Mouse (Mus musculus) ovary, postnatal 10 days (tissue): ENCODE data around the gene Gna15.

ENCODE experiments used
- DNase-seq: peaks from one replicate; pipeline ENCODE4 v3.0.0; 2022; ENCODE audit warnings: low spot score

The Gna15 gene

GRCm38 (mm10) chr10:81467670-81468235 is 56.3 kb downstream of the Gna15 start:
- no peak for DNase-seq

DNA sequence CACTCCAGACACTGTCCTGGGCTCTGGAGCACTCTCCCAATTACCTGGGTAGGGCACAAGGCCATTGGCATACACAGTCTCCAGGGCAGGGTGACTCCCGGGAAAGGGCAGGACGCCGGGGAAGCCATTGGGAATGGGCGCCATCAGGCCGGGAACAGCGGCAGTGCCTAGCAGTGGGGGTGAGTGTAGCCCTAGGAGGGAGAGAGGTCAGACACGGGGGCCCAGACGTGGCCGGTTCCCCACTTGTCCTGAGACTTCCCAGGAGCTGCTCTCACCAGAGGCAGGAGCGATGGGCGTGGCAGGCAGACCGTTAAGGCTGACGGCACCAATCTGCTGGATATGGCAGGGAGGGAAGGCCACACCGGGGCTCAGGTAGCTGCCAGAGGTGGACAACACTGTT is 57.1 kb downstream of the Gna15 start:
- no peak for DNase-seq

- DNase-seq, result no peak
These were observed 58.0 kb downstream of the Gna15 start for GRCm38 (mm10) chr10:81466066-81466465.

DNA sequence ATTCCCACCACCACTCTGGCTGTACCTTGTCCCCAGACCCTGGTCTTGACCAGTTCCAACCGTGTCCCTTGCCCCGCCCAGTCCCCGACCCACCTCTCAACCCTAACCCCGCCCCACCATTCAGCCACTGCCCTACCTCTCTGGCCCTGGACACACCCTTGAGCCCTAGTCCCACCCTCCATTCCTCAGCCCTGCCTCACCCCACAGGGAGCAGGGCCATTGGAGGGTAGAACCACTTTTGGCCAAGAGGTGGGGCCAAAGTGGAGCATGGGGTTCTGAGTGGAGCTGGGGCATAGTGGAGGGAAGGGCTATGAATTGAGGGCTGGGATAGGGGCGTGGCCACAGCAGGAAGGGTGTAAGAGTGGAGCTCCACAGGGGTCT is 58.8 kb downstream of the Gna15 start:
- DNase-seq, result no peak

DNA sequence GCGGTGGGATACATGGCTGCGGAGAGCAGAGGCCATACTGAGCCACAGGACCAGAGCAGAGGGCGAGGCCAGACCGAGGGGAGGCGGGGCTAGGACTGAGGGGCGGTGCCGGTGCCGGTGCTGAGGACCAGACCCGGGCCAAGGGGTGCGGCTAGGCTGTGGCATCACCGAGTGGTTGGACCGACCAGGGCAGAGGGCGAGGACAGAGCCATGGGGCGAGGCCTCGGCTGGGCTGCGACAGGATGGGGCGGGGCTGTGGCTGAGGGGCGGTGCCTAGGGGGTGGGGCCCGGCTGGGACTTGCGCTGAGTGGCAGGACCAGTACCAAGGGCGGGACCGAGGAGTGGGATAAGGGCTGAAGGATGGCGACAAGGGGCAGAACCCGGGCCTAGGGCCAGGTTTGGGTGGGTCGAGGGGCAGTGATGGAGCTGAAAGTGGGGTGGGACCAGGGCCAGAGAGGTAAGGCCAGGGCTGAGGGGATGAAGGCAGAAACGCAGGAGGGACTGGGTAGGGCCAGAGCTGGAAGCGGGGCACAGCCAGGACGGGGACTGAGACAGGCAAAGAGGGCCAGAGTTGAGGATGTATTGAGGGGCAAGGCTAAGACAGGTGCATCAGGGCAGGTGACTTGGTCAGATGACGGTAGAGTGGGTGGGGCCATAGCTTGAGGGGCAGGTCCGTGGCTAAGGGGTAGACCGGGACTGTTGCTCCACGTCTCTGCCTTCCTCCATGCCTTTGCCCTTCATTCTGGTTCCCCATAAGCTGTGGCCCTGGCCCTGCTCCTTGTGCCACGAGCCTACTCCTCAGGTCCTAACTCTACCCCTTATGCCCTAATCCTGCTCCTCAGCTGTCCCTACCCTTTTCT is 59.4 kb downstream of the Gna15 start:
- no peak for DNase-seq

DNA sequence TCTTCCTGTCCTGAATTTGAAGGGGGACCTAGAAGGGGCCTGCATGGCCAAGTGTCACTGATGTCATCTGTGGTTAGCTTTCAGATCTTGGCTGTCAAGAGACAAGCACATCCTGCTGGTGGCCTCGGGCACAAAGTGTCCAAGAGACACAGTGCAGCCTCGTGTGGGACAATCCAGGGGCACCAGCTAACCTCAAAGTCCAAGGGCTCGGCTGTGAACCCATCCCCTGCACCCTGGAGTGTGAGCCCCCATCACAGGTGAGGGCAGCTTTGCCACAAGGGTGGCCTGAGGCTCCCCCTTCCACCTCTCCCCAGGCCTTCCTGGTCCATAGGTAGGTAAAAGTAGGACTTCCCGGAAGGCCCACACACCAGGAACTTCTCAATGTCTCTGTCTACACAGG is 60.5 kb downstream of the Gna15 start:
- DNase-seq, result no peak

DNA sequence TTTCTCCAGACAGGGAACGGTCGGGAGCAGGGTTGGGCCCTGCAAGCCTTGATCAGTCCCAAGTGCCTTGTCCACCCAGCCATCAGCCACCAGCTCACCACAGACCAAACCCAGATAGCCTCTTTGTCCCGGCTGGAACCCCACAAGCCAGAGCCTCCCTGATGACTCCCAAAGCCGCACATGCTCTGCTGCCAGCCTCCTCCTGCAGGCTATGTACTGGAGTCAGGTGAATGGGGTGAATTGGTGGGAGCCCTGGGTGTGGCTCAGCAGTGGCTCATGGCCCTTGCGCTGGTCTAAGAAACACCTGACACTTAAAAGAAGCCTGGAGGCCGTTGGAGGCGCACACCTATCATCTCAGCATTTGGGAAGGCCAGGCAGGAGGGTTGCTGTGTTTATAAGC is 61.1 kb downstream of the Gna15 start:
- no peak for DNase-seq

- no peak for DNase-seq
These were observed 61.6 kb downstream of the Gna15 start for GRCm38 (mm10) chr10:81462415-81462804.

DNA sequence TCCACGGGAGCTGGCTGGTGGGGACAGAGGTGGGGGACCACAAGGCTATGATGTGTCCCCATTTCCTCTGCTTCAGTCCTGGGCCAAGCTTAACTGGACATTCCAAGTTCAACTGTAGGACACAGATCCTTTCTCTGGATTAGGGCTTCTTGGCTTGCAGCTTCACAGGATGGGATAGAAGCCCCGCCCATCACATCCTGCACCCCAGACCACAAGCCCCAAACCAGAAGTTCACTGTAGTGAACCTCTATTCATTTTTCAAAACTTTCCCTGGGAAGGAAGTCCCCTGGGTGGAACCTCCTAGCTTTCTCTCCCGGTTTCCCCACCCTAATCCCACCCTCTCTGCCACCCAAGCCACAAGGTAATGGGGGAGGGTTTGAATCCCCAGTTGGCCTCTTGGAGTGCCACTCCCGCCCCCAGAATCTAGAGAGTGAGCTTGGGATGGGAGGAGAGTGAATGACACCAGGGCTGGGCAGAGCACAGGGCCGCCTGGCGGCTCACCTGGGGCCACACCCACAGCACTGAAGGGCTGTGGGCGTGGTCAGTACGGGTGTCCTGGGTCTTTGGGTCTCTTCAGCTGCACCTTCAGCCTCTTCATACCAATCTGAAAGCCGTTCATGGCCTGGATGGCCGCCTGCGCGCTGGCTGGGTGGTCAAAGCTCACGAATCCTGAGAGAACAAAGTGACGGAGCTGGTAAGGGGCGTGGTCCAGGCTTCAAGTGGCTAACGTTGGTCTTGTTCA is 62.2 kb downstream of the Gna15 start:
- no peak for DNase-seq

DNA sequence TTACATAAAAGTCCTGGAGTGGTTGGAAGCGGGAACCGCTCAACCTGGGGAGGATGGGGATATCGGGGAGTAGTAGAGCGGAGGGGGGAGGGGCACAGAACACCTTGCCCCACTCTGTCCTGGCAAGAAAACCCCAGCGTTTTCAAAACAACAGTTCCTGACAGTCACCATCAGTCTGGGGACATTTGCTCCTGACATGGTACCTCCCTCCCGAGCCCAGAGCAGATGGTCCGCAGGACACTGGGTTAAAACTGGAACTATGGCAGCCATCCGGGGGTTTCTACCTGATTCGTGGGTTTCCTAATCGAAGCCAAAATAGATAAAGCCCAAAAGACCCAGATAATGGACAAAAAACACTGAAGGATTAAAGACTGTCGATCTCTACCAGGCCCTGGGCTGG is 63.1 kb downstream of the Gna15 start:
- DNase-seq, result no peak

- no peak for DNase-seq
These were observed 63.6 kb downstream of the Gna15 start for GRCm38 (mm10) chr10:81460471-81460870.

GRCm38 (mm10) chr10:81459399-81459798 is 64.6 kb downstream of the Gna15 start:
- DNase-seq, result no peak

- DNase-seq, result no peak
These were observed 65.8 kb downstream of the Gna15 start for GRCm38 (mm10) chr10:81458267-81458666.

GRCm38 (mm10) chr10:81457624-81458023 is 66.4 kb downstream of the Gna15 start:
- DNase-seq, result no peak

DNA sequence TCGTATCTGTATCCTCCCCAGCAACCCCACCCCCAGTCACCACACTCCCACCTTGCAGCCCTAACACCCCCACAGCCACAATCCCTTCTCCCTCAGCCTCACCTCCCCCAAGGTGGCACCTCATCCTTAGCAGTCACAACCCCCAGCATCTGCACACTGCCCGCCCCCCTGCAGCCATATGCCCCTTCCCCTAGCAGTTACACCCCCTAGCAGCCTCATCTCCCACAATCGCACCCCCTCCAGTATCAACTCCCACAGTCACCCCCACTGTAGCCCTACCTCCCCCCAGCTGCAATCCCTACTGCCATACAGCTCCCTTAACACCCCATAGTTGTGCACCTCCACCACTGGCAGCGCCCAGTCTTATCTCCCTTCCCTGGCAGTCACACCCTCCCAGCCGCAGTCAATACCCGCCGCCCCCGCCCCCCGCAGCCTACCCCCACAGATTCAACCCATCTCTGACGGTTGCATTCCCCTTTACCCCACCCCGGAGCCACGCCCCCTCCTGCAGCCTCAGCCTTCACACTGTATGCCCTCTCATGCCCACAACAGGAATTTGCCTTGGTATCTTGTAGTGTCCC is 67.0 kb downstream of the Gna15 start:
- DNase-seq, result no peak

DNA sequence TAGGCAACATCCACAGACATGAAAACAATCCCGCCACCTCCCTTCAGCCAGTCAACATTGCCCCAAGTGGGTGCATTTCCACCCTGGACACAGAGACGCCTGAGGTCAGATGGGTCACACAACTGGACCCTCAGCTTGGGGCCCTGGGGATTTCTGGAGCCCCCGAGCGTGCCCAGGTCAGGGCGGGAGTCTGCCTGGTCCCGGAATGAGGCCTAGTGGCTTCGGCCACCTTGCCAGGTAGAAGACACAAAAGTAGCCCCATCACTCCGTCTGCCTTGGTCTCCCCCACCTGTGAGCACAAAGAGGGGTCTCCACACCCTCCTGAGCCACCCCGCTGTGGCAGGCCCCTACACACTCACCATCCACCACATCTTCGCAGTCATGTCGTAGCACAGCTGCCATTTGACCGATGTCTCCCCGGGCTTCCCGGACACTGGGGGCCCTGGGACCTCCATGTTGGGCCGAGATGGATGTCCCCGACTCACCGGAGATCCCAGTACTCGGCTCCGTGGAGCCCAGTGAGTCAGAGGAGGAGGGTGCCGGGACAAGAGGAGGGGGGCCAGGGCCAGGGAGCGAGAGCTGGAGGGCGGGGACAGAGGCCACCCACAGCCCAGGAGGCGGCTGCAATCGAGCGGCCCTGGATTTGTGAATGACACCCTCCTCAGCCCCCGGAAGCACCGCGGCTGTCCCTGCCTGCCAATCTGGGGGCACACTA is 68.7 kb downstream of the Gna15 start, which contains the start of gene Nfic:
Gene Nfic (minus strand): TSS at position 455 of the 715 bp plus-strand sequence.
- no peak for DNase-seq

DNA sequence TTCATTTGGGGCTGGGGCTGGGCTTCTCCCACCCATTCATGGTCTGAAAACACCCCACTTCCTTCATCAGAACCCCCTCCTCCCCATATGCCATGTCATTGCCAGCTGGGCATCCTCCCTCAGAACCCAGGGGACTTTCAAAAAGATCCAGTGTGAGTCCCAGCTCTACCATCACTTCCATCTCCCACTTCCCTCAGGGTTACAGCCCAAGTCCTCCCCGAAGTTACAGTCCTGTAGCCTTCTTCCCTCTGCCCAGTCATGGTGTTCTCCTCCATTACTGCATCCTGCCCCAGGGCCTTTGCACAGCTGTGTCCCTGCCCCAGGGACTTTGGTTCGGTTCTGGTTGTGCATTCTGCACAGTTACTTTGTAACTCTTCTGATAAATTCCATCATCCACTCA is 69.9 kb downstream of the Gna15 start:
- DNase-seq, result no peak

DNA sequence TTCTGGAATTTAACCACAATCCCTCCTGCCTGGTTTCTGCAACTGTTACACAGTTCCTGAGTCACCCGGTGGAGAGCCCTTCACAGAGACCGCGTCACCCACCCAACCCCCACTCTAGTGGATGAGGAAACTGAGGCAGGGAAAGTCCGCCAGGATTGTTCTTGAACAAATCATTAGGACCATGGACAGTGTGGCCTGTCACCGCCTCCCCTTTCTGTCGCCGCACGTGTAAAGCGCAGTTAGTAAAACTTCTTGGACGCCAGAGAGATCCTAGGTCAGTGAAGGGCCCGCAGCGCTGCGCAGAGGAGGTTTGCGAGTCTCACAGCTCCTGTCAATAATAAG is 71.1 kb downstream of the Gna15 start:
- DNase-seq, result no peak
